Mouse (Mus musculus): ENCODE data around the gene Agap1. TPM values are rescaled to one million over a fixed set of nuclear protein-coding genes. Genes with fewer than 3 reads are reported as not detected.

The Agap1 gene
- polyA plus RNA-seq, 1 experiment from 2014 or later, result 41.4 TPM

GRCm38 (mm10) chr1:89521406-89521805 lies 66.8 kb downstream of the Agap1 start:
- no peak for ATAC-seq (ENCODE audit: low FRiP score)
- Histone ChIP-seq H3K4me3 (ENCODE audit: low read depth, low read length) (no peak overlapping the region), H3K27me3 (ENCODE audit: control insufficient read depth, insufficient read depth, low read length) (no peaks in the 10 kb centered on the region), H3K9ac (ENCODE audit: low read depth, low read length) (no peak overlapping the region), H3K36me3 (ENCODE audit: control insufficient read depth, insufficient read depth, low read length) (no peaks in the 10 kb centered on the region), H3K9me3 (ENCODE audit: control insufficient read depth, low read length) (no peaks in the 10 kb centered on the region), H3K27ac (ENCODE audit: low read depth, low read length) (no peak overlapping the region), H3K4me1 (replicated peaks; ENCODE audit: control insufficient read depth, insufficient read depth, low read length) (peaks cover 36% of the 10 kb centered on the region), H3K4me2 (replicated peaks; ENCODE audit: low read depth, low read length) (no peak overlapping the region)
- 71% methylated on average over 11 of the region's 11 CpGs for WGBS
- DNase-seq (ENCODE audit: low spot score), result no peak

DNA sequence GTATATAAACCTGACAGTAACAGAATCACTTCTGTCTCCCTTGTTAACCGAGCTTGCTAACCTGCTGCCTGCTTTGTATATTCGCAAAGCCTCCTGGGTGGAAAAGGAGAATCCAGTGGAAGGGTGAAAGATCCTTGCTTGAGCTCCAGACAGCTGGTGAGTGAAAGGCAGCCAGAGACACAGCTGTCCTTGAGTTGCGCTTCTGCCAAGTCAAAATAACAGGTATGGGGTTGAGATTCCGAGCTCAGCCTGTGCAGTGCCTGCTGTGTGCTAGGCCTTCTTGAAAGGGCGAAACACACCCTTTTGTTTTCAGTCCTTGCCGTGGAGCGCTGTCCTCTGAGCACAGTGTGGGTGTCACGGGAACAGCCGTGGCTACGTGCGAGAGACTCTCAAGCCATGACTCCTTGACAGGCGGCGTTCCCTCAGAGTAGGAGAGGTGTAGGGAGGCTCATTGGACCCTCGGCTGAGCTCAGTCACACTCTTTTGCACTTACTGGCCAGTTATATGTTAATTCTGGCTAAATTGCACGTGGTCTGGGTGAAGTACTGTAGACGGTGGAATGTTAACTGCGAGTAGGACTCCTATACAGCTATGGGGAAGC lies 67.4 kb downstream of the Agap1 start:
- Histone ChIP-seq H3K27ac (ENCODE audit: low read depth, low read length) (no peak overlapping the region; the same call in 1 of the 2 replicates), H3K9me3 (ENCODE audit: control insufficient read depth, low read length) (no peaks in the 10 kb centered on the region), H3K27me3 (ENCODE audit: control insufficient read depth, insufficient read depth, low read length) (no peaks in the 10 kb centered on the region), H3K4me2 (replicated peaks; ENCODE audit: low read depth, low read length) (no peak overlapping the region), H3K4me3 (ENCODE audit: low read depth, low read length) (no peak overlapping the region), H3K9ac (ENCODE audit: low read depth, low read length) (no peak overlapping the region), H3K4me1 (replicated peaks; ENCODE audit: control insufficient read depth, insufficient read depth, low read length) (peaks cover 34% of the 10 kb centered on the region), H3K36me3 (ENCODE audit: control insufficient read depth, insufficient read depth, low read length) (no peaks in the 10 kb centered on the region)
- ATAC-seq (ENCODE audit: low FRiP score) (no peak), DNase-seq (ENCODE audit: low spot score) (no peak)
- 55% methylated on average over 17 of the region's 17 CpGs for WGBS

DNA sequence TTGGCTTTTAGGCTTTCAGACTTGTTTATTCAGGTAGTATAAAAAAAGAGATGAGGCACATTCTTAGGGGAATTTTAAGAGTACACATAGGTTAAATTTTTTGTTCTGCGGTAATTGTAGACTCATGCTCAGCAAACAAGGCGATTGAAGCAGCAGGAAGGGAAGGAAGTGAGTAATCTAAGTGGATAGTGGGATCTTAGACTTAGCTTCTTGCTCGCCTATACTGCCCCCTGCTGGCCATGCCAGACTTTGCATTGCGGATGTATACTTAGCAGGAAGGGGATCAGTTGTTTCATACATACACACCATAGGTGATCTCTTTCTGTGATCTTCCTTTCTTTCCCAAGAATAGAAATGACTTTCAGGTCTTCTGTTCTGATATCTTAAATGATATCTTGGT lies 69.8 kb downstream of the Agap1 start:
- Histone ChIP-seq H3K27ac (ENCODE audit: low read depth, low read length) (no peak overlapping the region), H3K4me3 (ENCODE audit: low read depth, low read length) (no peak overlapping the region), H3K27me3 (ENCODE audit: control insufficient read depth, insufficient read depth, low read length) (no peaks in the 10 kb centered on the region), H3K9ac (ENCODE audit: low read depth, low read length) (no peak overlapping the region), H3K9me3 (ENCODE audit: control insufficient read depth, low read length) (no peaks in the 10 kb centered on the region), H3K36me3 (ENCODE audit: control insufficient read depth, insufficient read depth, low read length) (no peaks in the 10 kb centered on the region), H3K4me2 (replicated peaks; ENCODE audit: low read depth, low read length) (no peak overlapping the region), H3K4me1 (replicated peaks; ENCODE audit: control insufficient read depth, insufficient read depth, low read length) (peaks cover 22% of the 10 kb centered on the region)
- DNase-seq (ENCODE audit: low spot score) (peak; percentile 95), ATAC-seq (ENCODE audit: low FRiP score) (no peak; the same call in 1 of the 2 replicates)
- WGBS, result 13% methylated on average over 4 of the region's 4 CpGs

GRCm38 (mm10) chr1:89524998-89525397 lies 70.4 kb downstream of the Agap1 start:
- peaks cover 19% of the 10 kb centered on the region for H3K4me1 ChIP-seq (replicated peaks; ENCODE audit: control insufficient read depth, insufficient read depth, low read length)
- no peak for DNase-seq (ENCODE audit: low spot score)

GRCm38 (mm10) chr1:89525825-89526224 lies 71.2 kb downstream of the Agap1 start:
- Histone ChIP-seq H3K36me3 (ENCODE audit: control insufficient read depth, insufficient read depth, low read length) (no peaks in the 10 kb centered on the region), H3K27ac (ENCODE audit: low read depth, low read length) (no peak overlapping the region), H3K9ac (ENCODE audit: low read depth, low read length) (no peak overlapping the region), H3K4me3 (ENCODE audit: low read depth, low read length) (no peak overlapping the region), H3K27me3 (ENCODE audit: control insufficient read depth, insufficient read depth, low read length) (no peaks in the 10 kb centered on the region), H3K9me3 (ENCODE audit: control insufficient read depth, low read length) (no peaks in the 10 kb centered on the region), H3K4me1 (replicated peaks; ENCODE audit: control insufficient read depth, insufficient read depth, low read length) (peaks cover 15% of the 10 kb centered on the region), H3K4me2 (replicated peaks; ENCODE audit: low read depth, low read length) (no peak overlapping the region)
- 57% methylated on average over 13 of the region's 13 CpGs for WGBS
- DNase-seq (ENCODE audit: low spot score), result no peak
- ATAC-seq (ENCODE audit: low FRiP score), result peak; percentile 41; the same call in 1 of the 2 replicates

More at GRCm38 (mm10) chr1:89524998-89525397, 70.4 kb downstream of the Agap1 start:
- no peak overlapping the region for H3K9ac ChIP-seq (ENCODE audit: low read depth, low read length)
- 81% methylated on average over 4 of the region's 4 CpGs for WGBS
- no peak overlapping the region for H3K4me2 ChIP-seq (replicated peaks; ENCODE audit: low read depth, low read length)
- H3K27me3 ChIP-seq (ENCODE audit: control insufficient read depth, insufficient read depth, low read length), result no peaks in the 10 kb centered on the region
- H3K4me3 ChIP-seq (ENCODE audit: low read depth, low read length), result no peak overlapping the region
- H3K9me3 ChIP-seq (ENCODE audit: control insufficient read depth, low read length), result no peaks in the 10 kb centered on the region
- no peak for ATAC-seq (ENCODE audit: low FRiP score)
- no peak overlapping the region for H3K27ac ChIP-seq (ENCODE audit: low read depth, low read length)
- H3K36me3 ChIP-seq (ENCODE audit: control insufficient read depth, insufficient read depth, low read length), result no peaks in the 10 kb centered on the region

- H3K36me3 ChIP-seq (ENCODE audit: control insufficient read depth, insufficient read depth, low read length), result no peaks in the 10 kb centered on the region
- 84% methylated on average over 17 of the region's 17 CpGs for WGBS
- H3K4me2 ChIP-seq (replicated peaks; ENCODE audit: low read depth, low read length), result no peak overlapping the region
- DNase-seq (ENCODE audit: low spot score), result no peak
- ATAC-seq (ENCODE audit: low FRiP score), result no peak
- no peak overlapping the region for H3K27ac ChIP-seq (ENCODE audit: low read depth, low read length)
- no peaks in the 10 kb centered on the region for H3K9me3 ChIP-seq (ENCODE audit: control insufficient read depth, low read length)
- no peak overlapping the region for H3K9ac ChIP-seq (ENCODE audit: low read depth, low read length)
- no peaks in the 10 kb centered on the region for H3K27me3 ChIP-seq (ENCODE audit: control insufficient read depth, insufficient read depth, low read length)
- H3K4me1 ChIP-seq (replicated peaks; ENCODE audit: control insufficient read depth, insufficient read depth, low read length), result no peaks in the 10 kb centered on the region
- H3K4me3 ChIP-seq (ENCODE audit: low read depth, low read length), result no peak overlapping the region
Observed at GRCm38 (mm10) chr1:89528671-89529276, 74.2 kb downstream of the Agap1 start.

DNA sequence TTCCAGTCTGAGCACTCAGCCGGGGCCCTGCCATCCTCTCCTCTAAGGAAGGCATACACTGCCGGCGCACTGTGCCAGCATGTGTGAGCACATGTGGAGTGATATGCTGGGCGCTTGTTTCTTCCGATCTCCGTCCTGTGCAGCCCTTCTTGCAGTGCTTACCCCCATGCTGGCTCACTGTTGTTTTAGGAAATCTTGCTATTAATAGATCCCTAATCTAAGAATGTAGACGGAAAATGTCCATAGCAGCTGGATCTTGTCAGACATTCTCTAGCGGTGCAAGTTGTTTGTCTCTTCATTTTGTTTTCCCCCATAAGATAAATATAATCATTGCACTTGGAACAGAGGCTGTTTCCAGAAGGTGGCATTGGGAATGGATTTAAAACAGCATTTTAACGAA lies 79.1 kb downstream of the Agap1 start:
- Histone ChIP-seq H3K4me2 (replicated peaks; ENCODE audit: low read depth, low read length) (no peak overlapping the region), H3K9me3 (ENCODE audit: control insufficient read depth, low read length) (no peaks in the 10 kb centered on the region), H3K4me3 (ENCODE audit: low read depth, low read length) (no peak overlapping the region), H3K9ac (ENCODE audit: low read depth, low read length) (no peak overlapping the region), H3K4me1 (replicated peaks; ENCODE audit: control insufficient read depth, insufficient read depth, low read length) (no peaks in the 10 kb centered on the region), H3K27ac (ENCODE audit: low read depth, low read length) (no peak overlapping the region), H3K36me3 (ENCODE audit: control insufficient read depth, insufficient read depth, low read length) (no peaks in the 10 kb centered on the region), H3K27me3 (ENCODE audit: control insufficient read depth, insufficient read depth, low read length) (no peaks in the 10 kb centered on the region)
- DNase-seq (ENCODE audit: low spot score), result no peak
- ATAC-seq (ENCODE audit: low FRiP score), result no peak
- 87% methylated on average over 9 of the region's 9 CpGs for WGBS

- Histone ChIP-seq H3K9ac (ENCODE audit: low read depth, low read length) (no peak overlapping the region), H3K27ac (ENCODE audit: low read depth, low read length) (no peak overlapping the region), H3K4me1 (replicated peaks; ENCODE audit: control insufficient read depth, insufficient read depth, low read length) (no peaks in the 10 kb centered on the region), H3K9me3 (ENCODE audit: control insufficient read depth, low read length) (no peaks in the 10 kb centered on the region), H3K36me3 (ENCODE audit: control insufficient read depth, insufficient read depth, low read length) (no peaks in the 10 kb centered on the region), H3K27me3 (ENCODE audit: control insufficient read depth, insufficient read depth, low read length) (no peaks in the 10 kb centered on the region), H3K4me2 (replicated peaks; ENCODE audit: low read depth, low read length) (no peak overlapping the region), H3K4me3 (ENCODE audit: low read depth, low read length) (no peak overlapping the region)
- no peak for DNase-seq (ENCODE audit: low spot score)
- no peak for ATAC-seq (ENCODE audit: low FRiP score)
Observed at GRCm38 (mm10) chr1:89535206-89535605, 80.6 kb downstream of the Agap1 start.
